Mouse (Mus musculus) kidney, adult 2 months (tissue): ENCODE data around the gene Arvcf. TPM values are rescaled to one million over a fixed set of nuclear protein-coding genes. Genes with fewer than 3 reads are reported as not detected.

Source experiments
- DNase-seq: peaks from one replicate; pipeline ENCODE4 v3.0.0; 2021
- H3K27ac ChIP-seq: fragments of 200-500 bp; 2 replicates; pipeline ENCODE4 v1.5.1; 2012; ENCODE audit warnings: low read depth, low read length, control low read depth, inconsistent platforms; ENCODE audit not compliant: insufficient read depth
- H3K27me3 ChIP-seq: fragments of 200-500 bp; replicated peaks from 2 replicates; pipeline ENCODE4 v1.6.1; 2012; ENCODE audit warnings: mild to moderate bottlenecking, moderate library complexity, low read length, inconsistent platforms; ENCODE audit not compliant: control insufficient read depth, insufficient read depth
- H3K36me3 ChIP-seq: fragments of 200-500 bp; 2 replicates; pipeline ENCODE4 v1.6.1; 2012; ENCODE audit warnings: mild to moderate bottlenecking, moderate library complexity, low read length, inconsistent platforms; ENCODE audit not compliant: control insufficient read depth, insufficient read depth
- H3K4me1 ChIP-seq: fragments of 200-500 bp; 2 replicates; pipeline ENCODE4 v1.6.1; 2011; ENCODE audit warnings: low read length; ENCODE audit not compliant: control insufficient read depth, insufficient read depth
- H3K4me3 ChIP-seq: fragments of 200-500 bp; 2 replicates; pipeline ENCODE4 v1.5.1; 2011; ENCODE audit warnings: mild to moderate bottlenecking, low read depth, low read length, control low read depth; ENCODE audit not compliant: insufficient read depth
- CTCF ChIP-seq: fragments of 200-500 bp; conservative IDR thresholded peaks from 2 replicates; pipeline ENCODE4 v1.5.1; 2011; ENCODE audit warnings: low read depth, mild to moderate bottlenecking, control low read depth, low read length, moderate library complexity, mixed read lengths; ENCODE audit not compliant: insufficient read depth, insufficient read length
- POLR2A ChIP-seq: fragments of 200-500 bp; IDR thresholded peaks from one replicate; pipeline ENCODE4 v1.6.1; 2011; ENCODE audit warnings: low read depth, low read length, control low read depth
- WGBS: fragments of 180-500 bp; shearing (Covaris S2); methylation state at CpG from one replicate; pipeline ENCODE4 v1.1.7; 2018; 5-methylcytosine and 5-hydroxymethylcytosine counted together
- polyA plus RNA-seq: library from polyadenylated mRNA; depleted of rRNA; stranded (reverse); fragments of >200 nt; gene quantifications from 2 replicates; pipeline ENCODE4 v1.2.3, GENCODE M21; 2012

Gene Arvcf
- polyA plus RNA-seq, 1 experiment = 94.2 TPM

DNA sequence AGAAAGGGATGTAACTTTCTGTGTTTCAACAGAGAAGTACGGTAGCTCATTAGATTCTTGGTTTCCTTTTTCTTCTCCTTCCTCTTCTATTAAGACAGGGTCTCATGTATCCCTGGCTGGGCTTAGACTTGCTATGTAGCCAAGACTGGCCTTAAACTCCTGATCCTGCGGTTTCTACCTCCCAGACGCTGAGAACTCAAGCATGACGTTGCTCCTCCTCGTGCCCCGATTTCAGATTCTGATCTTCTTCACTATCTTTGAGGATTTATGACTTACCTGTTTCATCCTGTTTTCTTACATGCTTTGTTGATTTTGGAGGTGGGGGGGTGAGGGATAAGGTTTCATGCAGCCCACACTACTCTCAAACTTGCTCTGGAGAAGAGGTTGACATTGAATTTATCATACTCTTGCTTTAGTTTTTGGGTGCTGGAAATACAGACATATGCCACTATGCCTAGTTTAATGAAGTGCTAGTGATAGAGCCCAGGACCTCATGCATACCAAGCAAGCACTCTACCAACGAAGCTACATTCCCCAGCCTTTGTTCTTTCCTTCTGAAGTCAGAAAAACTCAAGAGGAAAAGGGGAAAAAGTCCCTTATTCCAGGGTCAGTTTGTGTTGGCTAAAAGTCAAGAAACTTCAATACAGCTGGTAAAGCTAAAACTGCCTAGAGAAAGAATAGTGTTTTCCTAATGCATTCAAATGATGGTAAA, 75.4 kb downstream of the Arvcf start:
- H3K27ac ChIP-seq = 0 out of 2 replicates have a peak overlapping the region, but pooled peaks have one; percentile 33
- no peak overlapping the region for H3K4me3 ChIP-seq
- H3K36me3 ChIP-seq = no peaks in the 10 kb centered on the region
- peak; percentile 68 for DNase-seq
- WGBS = 27% methylated on average over 7 of the region's 7 CpGs
- H3K4me1 ChIP-seq = peaks cover 23% of the 10 kb centered on the region
- H3K27me3 ChIP-seq = no peaks in the 10 kb centered on the region
- TF ChIP-seq CTCF = no peak
- TF ChIP-seq POLR2A = no peak

DNA sequence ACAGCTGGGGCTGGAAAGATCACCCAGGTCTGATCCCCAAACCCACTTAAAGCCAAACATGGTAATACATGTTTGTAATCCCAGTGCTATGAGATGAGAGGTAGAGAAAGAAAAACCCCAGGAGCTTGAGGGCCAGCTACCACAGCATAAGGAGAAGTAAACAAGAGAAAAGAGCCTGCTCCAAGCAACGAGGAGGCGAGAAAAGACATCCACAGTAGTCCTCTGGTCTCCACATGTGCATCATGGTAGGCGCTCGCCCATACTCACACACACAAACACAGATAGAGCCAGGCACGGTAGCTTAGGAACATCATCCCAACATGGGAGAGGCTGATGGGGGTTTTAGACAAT, 75.9 kb downstream of the Arvcf start:
- peak overlapping the region; percentile 33; the same call in 1 of the 2 replicates for H3K27ac ChIP-seq
- WGBS = 77% methylated on average over 5 of the region's 5 CpGs
- H3K4me1 ChIP-seq = peaks cover 23% of the 10 kb centered on the region
- no peak for TF ChIP-seq CTCF
- TF ChIP-seq POLR2A = no peak
- H3K4me3 ChIP-seq = no peak overlapping the region
- DNase-seq = no peak
- H3K27me3 ChIP-seq = no peaks in the 10 kb centered on the region
- H3K36me3 ChIP-seq = no peaks in the 10 kb centered on the region

DNA sequence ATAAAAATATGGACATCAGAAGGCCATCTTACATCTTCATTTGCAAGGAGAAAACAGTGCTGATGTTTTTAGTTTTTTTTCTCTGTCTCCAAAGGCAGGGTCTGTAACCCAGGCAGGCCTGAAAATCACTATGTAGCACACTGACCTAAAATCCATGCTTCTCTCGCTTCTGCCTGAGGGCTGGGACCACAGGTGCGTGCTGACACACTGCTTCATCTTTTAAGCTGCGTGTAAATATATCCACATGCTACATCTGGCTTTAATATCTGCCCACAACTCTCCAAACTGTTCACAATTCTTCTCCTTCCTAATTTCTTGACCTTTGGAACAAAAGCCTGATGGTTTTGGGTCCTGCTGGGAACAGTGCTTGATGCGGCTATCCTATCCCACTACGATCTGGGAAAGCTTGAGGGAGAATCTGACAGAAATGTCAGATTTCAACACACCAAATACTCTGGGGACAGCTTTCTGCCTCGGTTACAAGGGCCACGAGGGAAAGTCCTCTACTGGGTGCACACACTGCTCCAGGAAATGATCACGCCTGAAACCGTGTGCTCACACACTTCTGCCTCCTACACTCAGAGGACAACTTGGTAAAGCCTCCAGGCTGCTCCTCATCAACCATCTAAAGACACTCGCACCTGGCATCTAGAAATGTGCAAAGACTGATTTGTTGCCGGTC, 76.5 kb downstream of the Arvcf start:
- Histone ChIP-seq H3K4me3 (no peak overlapping the region; the same call in 1 of the 2 replicates), H3K27me3 (no peaks in the 10 kb centered on the region), H3K27ac (peak overlapping the region; percentile 20), H3K4me1 (peaks cover 23% of the 10 kb centered on the region), H3K36me3 (no peaks in the 10 kb centered on the region)
- DNase-seq = no peak
- WGBS = 48% methylated on average over 11 of the region's 11 CpGs
- no peak for TF ChIP-seq POLR2A
- no peak for TF ChIP-seq CTCF

DNA sequence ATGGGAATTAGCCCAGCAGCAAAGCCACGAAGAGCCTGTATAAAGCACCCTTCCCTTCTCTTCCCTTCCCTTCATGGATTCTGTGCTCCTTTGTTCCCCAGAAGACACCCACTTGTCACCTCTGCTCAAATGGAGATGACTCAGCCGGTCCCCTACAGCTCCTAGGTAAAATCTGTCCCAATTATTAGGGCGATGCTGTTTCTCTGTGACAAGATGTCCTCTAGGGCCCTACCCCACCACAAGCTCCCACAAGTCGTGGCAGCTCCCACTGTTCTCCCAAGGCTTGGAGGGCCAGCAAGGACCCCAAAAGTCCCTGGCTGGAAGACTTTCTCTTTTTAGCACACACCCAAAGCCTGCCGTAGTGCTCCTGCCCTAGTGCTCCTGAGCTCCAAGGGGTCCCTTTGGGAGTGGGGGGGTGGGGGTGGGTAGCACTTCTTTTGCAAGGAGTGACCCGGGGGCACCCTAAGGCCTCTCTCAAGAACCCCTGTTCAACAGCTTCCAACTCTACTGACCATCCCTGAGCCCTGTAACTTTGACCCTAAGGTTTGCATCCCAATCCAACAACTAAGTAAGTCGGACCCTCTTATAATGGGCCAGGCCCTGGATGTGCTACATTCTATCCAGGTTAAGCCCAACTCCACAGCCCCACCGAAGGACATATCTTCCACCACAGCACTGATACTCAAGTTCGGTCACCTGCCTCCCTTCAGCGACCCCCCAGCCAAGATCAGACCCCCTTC, 77.7 kb downstream of the Arvcf start:
- DNase-seq = no peak
- H3K27me3 ChIP-seq = no peaks in the 10 kb centered on the region
- WGBS = 12% methylated on average over 10 of the region's 10 CpGs
- TF ChIP-seq CTCF = no peak
- no peak for TF ChIP-seq POLR2A
- no peaks in the 10 kb centered on the region for H3K36me3 ChIP-seq
- peak overlapping the region; percentile 70 for H3K27ac ChIP-seq
- H3K4me3 ChIP-seq = peak overlapping the region; percentile 81
- H3K4me1 ChIP-seq = peaks cover 23% of the 10 kb centered on the region

DNA sequence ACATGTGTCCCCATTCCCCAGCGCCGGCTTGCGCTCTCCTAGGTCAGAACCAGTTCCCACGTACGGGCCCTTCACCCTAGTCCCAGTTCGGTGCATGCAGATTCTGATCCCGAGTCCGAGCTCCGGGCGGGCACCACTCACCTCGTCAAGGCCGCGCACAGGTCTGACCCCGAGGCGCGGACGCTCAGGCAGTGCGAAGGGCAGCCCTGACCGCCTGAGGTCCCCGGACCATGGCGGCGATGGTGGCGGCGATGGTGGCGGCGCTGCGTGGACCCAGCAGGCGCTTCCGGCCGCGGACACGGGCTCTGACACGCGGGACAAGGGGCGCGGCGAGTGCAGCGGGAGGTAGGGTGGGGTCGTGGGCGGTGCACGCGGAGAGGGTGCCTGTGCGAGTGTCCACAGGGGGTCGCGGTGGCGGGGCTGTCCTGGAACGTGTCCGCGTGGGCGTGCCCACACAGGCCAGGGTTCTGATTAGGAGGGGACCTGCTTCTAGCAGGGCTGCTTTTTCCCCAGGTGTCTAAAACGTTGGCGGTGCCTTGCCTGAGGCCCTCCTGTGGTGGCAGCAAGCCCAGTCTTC, 78.3 kb downstream of the Arvcf start, which contains the start of gene Txnrd2:
Gene Txnrd2, plus strand, starts transcription at position 170 of the 577 bp plus-strand sequence.
- peaks cover 23% of the 10 kb centered on the region for H3K4me1 ChIP-seq
- peak; percentile 84 for DNase-seq
- H3K4me3 ChIP-seq = peak within 1 kb of the TSS; percentile 81
- no peaks in the 10 kb centered on the region for H3K27me3 ChIP-seq
- under 1% methylated on average over 52 of the region's 52 CpGs for WGBS
- peak; percentile 36; the same call in 1 of the 2 replicates for TF ChIP-seq CTCF
- TF ChIP-seq POLR2A = no peak
- H3K36me3 ChIP-seq = no peaks in the 10 kb centered on the region
- H3K27ac ChIP-seq = peak within 1 kb of the TSS; percentile 70

DNA sequence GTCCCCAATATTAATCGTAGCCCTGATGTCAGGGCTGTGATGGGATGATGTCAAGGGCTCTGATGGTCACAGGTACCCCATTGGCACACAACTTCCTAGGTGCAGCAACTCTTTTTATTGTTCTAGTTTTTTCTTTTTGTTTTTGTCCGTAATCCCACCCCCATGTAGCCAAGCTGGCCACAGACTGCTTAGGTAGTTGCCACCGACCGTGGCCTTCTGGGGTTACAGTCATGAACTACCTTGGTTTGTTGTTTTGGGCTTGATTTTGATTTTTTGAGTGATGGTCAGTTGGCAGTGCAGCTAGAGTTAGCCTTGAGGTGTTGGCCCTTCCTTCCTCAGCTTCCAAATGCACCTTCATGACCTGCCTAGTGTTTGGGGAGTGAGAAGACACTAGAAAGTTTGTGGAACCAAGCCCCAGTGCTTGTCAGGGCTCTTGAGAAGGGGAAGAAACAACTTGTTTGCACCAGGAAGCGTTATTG, 78.9 kb downstream of the Arvcf start, which contains the start of gene Comt:
Gene Comt, minus strand, starts transcription at position 51 of the 479 bp plus-strand sequence.
- DNase-seq = no peak
- no peaks in the 10 kb centered on the region for H3K36me3 ChIP-seq
- no peaks in the 10 kb centered on the region for H3K27me3 ChIP-seq
- peaks cover 23% of the 10 kb centered on the region for H3K4me1 ChIP-seq
- H3K4me3 ChIP-seq = peak within 1 kb of the TSS; percentile 81
- 55% methylated on average over 5 of the region's 5 CpGs for WGBS
- TF ChIP-seq CTCF = no peak
- TF ChIP-seq POLR2A = no peak
- peak within 1 kb of the TSS; percentile 70 for H3K27ac ChIP-seq
